Mouse (Mus musculus): ENCODE data around the gene Abcb1b.
"Not testable (repeated sequence)": the region's sequence is repeated elsewhere in the genome, so short reads cannot be mapped to it uniquely, and the experiment has no call there.

The Abcb1b gene

DNA sequence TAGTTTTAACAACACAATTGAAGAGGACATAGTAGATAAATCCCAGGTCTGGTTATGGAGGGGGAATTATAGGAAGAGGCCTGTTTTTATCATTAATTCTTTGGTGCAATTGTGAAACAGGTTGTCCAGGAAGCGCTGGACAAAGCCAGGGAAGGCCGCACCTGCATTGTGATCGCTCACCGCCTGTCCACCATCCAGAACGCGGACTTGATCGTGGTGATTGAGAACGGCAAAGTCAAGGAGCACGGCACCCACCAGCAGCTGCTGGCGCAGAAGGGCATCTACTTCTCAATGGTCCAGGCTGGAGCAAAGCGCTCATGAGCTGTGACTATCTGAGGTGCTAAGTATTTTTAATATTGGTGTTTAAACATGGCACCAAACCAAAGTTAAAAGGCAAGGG is 67.7 kb downstream of the Abcb1b start:
- not testable (repeated sequence) for DNase-seq

DNA sequence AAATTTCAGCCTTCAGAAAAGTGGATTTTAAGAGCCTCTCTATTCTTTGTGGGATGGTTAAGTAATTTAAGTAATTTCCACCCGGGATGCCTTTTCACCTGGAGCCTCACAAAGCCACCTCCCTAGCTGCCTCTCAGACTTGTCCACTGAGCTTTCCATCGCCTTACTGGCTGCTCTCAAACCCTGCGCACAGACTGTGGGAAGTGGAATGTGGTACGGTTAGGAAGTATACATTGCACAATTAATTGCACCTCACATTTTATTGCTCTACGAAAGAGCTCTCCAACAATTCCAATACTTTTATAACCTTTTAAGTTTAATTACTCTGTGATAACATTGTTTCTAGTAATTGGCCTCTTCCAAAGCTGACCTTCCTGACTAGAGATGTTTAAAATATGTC is 68.4 kb downstream of the Abcb1b start:
- DNase-seq: no peak

DNA sequence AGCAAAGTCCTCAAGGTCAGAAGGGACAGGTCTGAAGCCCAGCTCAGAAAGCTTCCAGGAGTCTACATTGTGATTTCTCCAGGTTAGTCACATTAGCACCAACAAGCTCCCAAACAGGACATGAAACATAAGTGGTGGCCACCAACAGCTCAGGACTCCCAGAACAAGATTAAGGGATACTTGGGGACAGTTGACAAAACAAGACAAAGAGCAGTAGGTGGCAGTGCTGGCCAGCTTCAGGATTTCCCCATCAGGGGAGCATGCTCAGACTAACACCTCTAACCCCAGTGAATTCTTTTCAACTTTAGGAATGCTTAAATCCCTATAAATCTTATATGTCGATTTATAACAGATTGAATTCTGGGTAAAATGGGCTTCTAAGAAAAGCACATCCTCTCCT is 70.1 kb downstream of the Abcb1b start:
- DNase-seq: no peak

DNA sequence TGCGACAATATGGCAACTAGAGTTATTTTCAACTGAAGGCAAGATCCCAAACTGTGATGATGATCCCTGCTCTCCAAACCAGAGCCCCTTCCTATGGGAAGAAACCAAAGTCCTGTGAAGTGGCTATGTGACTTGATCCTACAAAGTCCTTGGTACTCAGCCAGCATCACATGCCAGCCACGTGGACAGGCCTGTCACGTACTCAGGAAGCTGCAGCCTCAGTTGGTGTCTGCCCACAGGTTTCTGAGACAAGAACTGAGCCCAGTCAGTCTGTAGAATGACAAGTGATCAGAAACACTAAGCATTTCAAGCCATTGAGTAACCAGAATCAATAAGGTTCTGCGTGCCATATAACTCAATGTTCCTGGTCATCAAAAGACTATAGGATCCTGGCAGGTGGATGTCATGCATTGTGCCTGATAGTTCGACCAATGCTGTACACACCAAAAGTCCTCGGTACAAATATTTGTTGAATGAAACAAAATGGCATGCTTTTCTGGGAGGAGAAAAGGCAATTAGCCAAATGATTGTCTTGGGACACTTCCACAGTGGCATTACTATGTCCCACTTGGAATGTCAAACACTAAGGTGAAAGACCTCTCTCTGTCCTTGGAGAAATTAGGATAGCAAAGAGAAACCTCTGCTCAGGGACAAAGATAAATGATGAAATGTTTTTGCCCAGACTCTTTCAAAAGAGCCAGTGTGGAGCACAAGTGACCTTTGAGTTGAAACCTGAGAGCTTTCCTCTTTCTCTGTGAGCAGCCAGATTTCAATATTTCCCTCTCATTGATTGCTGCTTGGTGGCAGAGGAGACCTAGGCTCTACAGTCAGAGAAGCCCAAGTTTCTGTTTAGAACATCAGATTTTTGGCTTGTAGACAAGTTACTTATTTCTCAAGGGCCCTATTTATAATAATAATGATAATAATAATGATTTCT is 75.3 kb downstream of the Abcb1b start:
- DNase-seq: no peak

DNA sequence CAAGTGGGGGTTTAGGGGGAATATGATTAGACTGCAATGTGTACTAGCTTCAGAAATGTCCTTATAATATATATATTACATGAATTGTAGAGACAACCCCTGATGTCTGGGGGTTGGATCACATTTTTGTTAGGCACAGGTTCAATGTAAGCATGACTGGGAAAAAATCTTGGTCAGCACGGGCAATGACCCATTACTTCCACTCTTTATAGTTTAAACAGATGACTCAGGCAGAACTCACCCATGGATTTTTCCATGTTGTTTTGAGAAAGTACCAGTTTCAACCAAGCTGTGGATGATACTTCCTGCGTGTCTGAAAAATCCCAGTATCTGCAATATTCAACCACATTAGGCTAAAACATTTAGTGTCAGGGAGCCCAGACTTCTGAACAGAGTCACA is 79.1 kb downstream of the Abcb1b start:
- no peak for DNase-seq

DNA sequence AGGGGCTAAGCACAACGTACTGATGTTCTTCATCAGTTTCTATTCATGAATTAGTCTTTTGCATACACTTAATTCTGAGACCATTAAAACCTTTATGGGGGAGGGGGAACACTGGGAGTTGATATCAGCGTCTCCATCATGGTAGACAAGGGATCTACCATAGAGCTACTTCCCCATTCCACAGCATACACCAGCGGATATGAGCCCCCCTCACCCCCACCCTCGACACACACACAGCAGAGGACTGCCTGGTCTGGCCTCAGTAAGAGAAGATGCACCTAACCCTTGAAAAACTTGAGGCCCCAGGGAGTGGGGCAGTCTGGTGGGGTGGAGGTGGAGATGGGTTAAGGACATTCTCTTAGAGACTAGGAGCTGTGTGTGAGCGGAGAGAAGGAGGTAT is 79.9 kb downstream of the Abcb1b start:
- DNase-seq: no peak

DNA sequence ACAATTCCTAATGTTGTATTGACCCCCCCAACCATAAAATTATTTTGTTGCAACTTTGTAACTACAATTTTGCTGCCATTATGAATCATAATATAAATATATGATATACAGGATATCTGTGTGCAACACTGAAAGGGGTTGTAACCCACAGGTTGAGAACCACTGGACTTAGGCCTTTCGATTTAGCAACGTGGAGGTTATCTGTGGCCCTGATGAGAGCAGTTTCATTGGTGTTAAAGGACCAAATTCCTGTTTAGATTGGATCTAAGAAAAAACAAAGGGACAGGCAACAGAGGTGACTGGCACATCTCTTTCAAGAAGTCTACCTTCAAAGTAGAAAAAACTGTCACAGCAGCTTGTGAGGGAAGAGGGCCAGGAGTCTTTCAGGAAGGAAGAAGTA is 87.9 kb downstream of the Abcb1b start:
- no peak for DNase-seq

DNA sequence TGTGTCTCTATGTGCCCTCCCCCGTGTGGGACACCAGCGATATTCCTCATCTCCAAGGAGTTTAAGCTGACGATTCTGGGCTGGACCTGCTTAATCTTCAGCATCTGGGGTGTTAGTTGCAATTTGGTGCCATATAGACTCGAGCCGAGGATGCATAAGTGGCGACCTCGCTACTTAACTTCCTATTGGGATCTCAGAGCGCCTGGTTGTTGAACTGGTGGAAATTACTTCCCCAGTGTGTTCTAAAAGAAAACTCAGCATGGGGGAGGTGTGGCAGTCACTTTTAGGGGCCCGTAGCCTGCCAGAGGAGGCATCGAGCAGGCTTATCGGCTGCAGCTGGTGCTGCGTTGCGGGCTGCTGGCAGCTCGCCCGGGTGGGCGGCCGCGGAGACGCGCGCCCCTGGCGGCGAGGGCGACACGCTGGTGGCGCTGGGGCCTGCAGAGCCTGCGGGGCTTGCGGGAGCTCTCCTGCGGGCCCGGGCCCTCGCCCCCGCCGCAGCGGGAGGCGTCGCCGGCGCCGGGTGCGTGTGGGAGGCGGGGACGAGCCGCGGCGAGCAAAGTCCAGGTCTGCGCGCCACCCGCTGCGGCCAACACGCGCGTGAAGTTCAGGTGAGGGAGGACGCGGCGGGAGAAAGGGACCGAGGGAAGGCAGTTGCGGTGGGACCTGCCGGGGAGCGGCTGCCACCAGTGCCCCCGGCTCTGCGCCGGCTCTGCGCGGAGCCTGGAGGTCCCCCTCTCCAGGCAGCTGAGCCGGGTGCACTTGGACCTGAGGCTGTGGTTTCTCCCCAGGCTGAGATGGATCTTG is 95.6 kb downstream of the Abcb1b start, which contains the start of gene Abcb4:
Gene Abcb4, plus strand, starts transcription at position 418 of the 804 bp plus-strand sequence.
- DNase-seq: peak; percentile 32

DNA sequence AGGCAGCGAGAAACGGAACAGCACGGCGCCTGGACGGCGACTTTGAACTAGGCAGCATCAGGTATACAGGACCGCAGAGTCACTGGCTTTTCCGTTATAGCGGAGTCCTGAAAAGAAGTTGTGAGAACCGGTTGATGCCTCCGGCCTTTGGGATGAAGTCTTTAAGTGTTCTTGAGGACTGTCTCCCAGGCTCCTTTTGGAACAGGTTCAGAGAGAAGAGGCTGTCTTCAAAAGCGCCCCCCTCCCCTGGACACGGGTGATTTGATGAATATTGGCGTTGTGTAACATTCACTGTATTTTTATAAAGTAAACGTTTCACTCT is 96.1 kb downstream of the Abcb1b start:
- no peak for DNase-seq

DNA sequence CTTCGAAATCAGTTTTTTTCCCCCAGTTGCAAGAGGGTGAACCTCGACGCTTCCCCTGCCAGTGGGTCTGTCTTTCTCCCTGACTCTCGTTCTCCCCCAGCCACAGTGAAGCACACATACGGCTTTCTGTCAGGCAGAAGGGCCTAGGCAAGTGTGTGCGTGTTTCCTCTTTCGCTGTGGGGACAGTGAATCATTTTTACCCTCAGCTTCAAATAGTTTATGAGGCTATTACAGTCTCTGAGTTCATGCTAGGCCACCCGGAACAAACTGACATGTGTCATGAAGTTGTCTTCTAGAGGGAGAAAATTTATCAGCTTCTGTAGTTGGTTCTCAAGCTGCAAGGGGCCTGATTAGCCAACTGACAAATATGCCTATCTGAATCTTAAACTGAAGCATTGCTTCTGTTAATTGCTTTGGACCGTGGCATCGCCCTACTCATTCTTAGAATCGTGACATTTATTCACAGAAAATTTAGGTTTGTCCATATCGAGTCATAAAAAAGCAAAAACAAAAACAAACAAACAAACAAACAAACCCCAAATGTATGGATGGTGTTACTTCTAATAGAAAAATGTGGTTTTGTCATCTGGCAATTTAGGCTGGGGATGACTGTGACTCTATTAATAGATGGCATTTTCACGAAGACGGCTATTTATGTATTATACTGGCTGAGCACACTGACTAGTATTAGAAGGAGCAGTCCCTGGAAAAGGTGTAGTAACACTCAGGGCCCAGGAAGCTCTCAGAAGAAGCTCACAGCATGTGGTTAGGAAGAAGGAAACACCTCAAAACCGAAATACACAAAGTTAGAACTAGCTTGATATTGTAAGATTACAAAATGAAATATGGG is 96.9 kb downstream of the Abcb1b start:
- no peak for DNase-seq

DNA sequence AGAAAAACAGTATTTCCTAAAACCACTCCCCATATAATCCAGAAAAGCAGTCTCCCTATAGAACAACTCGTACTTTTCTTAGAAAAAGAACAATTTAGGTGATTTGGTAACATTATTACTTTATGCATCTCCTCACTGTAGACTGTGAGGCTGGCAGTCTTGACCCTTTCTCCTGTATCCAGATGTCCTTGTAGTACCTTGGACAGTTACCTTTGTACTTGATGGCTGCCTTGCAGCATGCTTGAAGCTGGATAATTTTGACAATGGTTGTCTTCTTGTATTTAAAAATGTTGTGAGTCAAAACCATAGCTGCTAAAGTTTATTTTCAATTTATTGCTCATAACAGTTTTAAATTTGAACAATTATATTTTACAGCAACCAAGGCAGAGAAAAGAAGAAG is 98.3 kb downstream of the Abcb1b start:
- no peak for DNase-seq

DNA sequence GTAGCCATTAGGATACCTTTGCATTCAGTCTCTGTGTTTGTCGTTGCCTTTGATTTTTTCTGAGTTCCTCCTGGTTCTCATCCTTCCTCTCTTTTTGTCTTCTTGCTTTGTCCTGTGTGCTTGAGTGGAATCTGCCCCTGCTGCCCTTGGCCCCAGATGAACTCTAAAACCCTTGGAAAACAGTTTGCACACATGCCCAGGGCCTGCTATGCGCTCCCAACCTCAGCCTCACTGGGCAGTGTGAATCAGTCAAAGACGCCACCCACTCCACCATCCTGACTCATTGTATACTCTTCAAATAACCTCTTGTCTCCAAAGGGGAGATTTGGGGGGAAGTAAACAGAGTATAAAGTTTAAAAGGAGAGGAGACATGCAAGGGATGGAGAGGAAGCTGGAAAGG is 100.3 kb downstream of the Abcb1b start:
- DNase-seq: no peak

DNA sequence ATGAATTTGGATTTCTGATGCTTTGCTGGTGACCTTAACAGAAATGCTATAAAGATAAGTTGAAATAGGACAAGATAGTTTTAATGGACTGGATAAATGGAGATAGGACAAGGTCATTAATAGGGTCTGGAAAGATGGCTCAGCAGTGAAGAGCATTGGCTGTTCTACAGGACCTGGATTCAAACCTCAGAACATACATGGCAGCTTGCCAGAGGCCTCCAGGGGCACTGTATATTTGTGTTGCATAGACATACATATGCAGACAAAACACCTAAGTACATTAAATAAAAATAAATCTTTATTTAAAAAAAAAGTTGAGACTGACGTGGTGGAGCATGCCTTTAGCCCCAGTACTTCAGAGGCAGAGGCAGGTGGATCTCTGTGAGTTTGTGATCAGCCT is 103.1 kb downstream of the Abcb1b start:
- no peak for DNase-seq

DNA sequence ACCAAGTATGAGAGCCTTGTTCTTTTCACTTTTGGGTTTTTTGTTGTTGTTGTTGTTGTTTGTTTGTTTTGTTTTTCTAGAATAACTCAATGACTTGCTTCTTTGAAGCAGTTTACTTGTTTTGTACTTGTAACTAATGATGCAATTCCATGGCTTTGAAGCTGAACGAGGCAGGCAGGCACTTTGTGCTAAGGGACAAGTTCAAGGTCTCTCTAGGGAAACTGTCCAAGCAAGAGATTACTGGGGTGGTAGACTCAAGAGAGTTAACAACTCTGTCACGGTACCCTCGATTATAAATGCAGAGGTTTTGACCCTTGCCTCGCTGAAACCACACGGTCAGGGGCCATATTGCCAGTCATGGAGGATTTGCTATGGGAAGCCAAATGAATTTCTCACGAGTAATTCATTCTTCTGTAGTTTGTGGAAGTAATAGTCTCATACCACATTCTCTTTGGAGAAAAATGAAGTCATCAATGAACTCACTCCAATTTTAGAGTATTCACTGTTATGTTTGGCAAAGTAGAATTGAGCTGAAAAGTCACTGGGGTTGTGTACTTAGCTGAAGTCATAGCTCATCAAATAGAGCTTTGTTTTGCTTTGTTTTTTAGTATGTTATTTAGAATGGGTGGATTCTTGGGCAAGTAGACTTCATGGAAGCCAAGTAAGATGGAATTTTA is 104.3 kb downstream of the Abcb1b start:
- no peak for DNase-seq

DNA sequence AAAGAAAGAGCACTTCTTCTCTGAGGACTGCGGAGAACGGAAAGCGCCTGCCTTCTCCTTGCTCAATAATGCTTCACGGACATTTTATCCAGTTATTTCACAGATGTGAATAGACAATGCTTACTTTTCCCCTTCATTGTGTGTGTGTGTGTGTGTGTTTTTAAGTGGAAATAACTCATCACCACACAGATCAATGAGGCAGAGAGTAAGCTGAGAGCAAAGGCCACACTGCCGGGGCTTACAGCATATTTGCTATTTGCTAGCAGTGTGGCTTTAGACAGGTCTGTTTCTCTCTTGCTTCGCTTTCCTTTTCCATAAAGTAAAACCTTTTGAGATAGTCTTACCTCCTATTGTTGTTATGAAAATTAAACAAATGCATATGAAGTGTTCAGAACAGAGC is 106.6 kb downstream of the Abcb1b start:
- no peak for DNase-seq

DNA sequence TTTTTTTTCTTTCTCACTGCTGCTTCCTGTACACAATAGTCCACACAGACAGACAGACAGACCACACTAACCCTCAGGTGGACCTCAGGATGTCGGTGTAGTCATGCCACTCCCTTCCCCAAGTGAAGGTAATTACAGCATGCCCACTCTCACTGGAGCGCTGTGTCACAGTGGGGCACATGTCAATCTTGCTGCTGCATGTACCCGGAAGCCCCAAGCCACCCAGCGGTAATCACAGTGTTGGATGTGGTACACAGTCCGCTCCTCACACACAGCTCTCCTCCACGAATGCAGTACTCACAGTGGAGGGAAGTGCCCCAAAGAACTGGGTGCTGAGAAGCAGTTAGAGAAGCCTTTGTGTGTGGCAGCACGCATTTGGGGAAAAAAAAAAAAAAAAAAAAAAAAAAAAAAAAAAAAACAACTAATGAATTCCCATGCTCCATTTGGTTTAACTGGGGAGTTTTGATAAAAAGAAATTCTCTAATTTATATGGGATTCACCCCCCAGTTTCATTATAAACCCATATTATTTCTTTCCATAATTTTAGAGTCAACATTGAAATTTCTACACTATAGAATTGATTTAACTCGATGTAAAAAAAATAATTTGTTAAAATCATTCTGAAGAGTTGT is 113.7 kb downstream of the Abcb1b start:
- no peak for DNase-seq

Measured in cerebellum, adult 11-12 months (tissue).